Mouse (Mus musculus): ENCODE data around the gene Pde6c.
A peak's percentile ranks its signal among the peaks of the same experiment; 100 is the strongest.

Gene Pde6c

GRCm38 (mm10) chr19:38164633-38165032, 32.1 kb downstream of the Pde6c start:
- no peaks in the 10 kb centered on the region for H3K36me3 ChIP-seq (ENCODE audit: insufficient read depth, low read length)
- no peak overlapping the region for H3K4me3 ChIP-seq (replicated peaks; ENCODE audit: low read length)
- H3K4me1 ChIP-seq (replicated peaks; ENCODE audit: low read depth, low read length), result no peaks in the 10 kb centered on the region
- no peaks in the 10 kb centered on the region for H3K27me3 ChIP-seq (ENCODE audit: insufficient read depth, low read length)
- peaks cover 6% of the 10 kb centered on the region; the same call in 1 of the 2 replicates for H3K9me3 ChIP-seq (ENCODE audit: low read length)
- TF ChIP-seq NANOG (IDR thresholded peaks at IDR 0.05; ENCODE audit: borderline replicate concordance, low read length) (no peak), POU5F1 (IDR thresholded peaks at IDR 0.05; ENCODE audit: borderline replicate concordance, low read length) (no peak), CTCF (conservative IDR thresholded peaks at IDR 0.05; ENCODE audit: low read length) (no peak)

GRCm38 (mm10) chr19:38179675-38180074, 47.1 kb downstream of the Pde6c start:
- H3K27me3 ChIP-seq (ENCODE audit: insufficient read depth, low read length), result no peaks in the 10 kb centered on the region
- H3K4me3 ChIP-seq (replicated peaks; ENCODE audit: low read length), result no peak overlapping the region
- H3K4me1 ChIP-seq (replicated peaks; ENCODE audit: low read depth, low read length), result peaks cover 6% of the 10 kb centered on the region
- peaks cover 12% of the 10 kb centered on the region; the same call in 1 of the 2 replicates for H3K36me3 ChIP-seq (ENCODE audit: insufficient read depth, low read length)
- H3K9me3 ChIP-seq (ENCODE audit: low read length), result no peaks in the 10 kb centered on the region
- no peak for TF ChIP-seq NANOG (IDR thresholded peaks at IDR 0.05; ENCODE audit: borderline replicate concordance, low read length)
- no peak for TF ChIP-seq POU5F1 (IDR thresholded peaks at IDR 0.05; ENCODE audit: borderline replicate concordance, low read length)
- no peak for TF ChIP-seq CTCF (conservative IDR thresholded peaks at IDR 0.05; ENCODE audit: low read length)

- TF ChIP-seq NANOG (IDR thresholded peaks at IDR 0.05; ENCODE audit: borderline replicate concordance, low read length) (no peak), POU5F1 (IDR thresholded peaks at IDR 0.05; ENCODE audit: borderline replicate concordance, low read length) (no peak), CTCF (conservative IDR thresholded peaks at IDR 0.05; ENCODE audit: low read length) (no peak)
- no peaks in the 10 kb centered on the region for H3K27me3 ChIP-seq (ENCODE audit: insufficient read depth, low read length)
- no peaks in the 10 kb centered on the region for H3K4me1 ChIP-seq (replicated peaks; ENCODE audit: low read depth, low read length)
Measured at GRCm38 (mm10) chr19:38186631-38187344, 54.2 kb downstream of the Pde6c start.

GRCm38 (mm10) chr19:38187345-38187680, 54.7 kb downstream of the Pde6c start:
- Histone ChIP-seq H3K9me3 (ENCODE audit: low read length) (no peaks in the 10 kb centered on the region), H3K27me3 (ENCODE audit: insufficient read depth, low read length) (no peaks in the 10 kb centered on the region), H3K36me3 (ENCODE audit: insufficient read depth, low read length) (peaks cover 51% of the 10 kb centered on the region), H3K4me1 (replicated peaks; ENCODE audit: low read depth, low read length) (no peaks in the 10 kb centered on the region), H3K4me3 (replicated peaks; ENCODE audit: low read length) (no peak overlapping the region)
- TF ChIP-seq POU5F1 (IDR thresholded peaks at IDR 0.05; ENCODE audit: borderline replicate concordance, low read length) (no peak), NANOG (IDR thresholded peaks at IDR 0.05; ENCODE audit: borderline replicate concordance, low read length) (no peak), CTCF (conservative IDR thresholded peaks at IDR 0.05; ENCODE audit: low read length) (no peak)

More at GRCm38 (mm10) chr19:38186631-38187344, 54.2 kb downstream of the Pde6c start:
- no peak overlapping the region for H3K4me3 ChIP-seq (replicated peaks; ENCODE audit: low read length)
- peaks cover 47% of the 10 kb centered on the region for H3K36me3 ChIP-seq (ENCODE audit: insufficient read depth, low read length)
- no peaks in the 10 kb centered on the region for H3K9me3 ChIP-seq (ENCODE audit: low read length)

GRCm38 (mm10) chr19:38190606-38191005, 58.0 kb downstream of the Pde6c start:
- Histone ChIP-seq H3K4me3 (replicated peaks; ENCODE audit: low read length) (no peak overlapping the region), H3K27me3 (ENCODE audit: insufficient read depth, low read length) (no peaks in the 10 kb centered on the region)
- TF ChIP-seq NANOG (IDR thresholded peaks at IDR 0.05; ENCODE audit: borderline replicate concordance, low read length) (no peak), POU5F1 (IDR thresholded peaks at IDR 0.05; ENCODE audit: borderline replicate concordance, low read length) (no peak)

GRCm38 (mm10) chr19:38191446-38191845, 58.9 kb downstream of the Pde6c start:
- no peaks in the 10 kb centered on the region for H3K27me3 ChIP-seq (ENCODE audit: insufficient read depth, low read length)
- H3K36me3 ChIP-seq (ENCODE audit: insufficient read depth, low read length), result peaks cover 55% of the 10 kb centered on the region
- H3K4me3 ChIP-seq (replicated peaks; ENCODE audit: low read length), result no peak overlapping the region
- peaks cover 5% of the 10 kb centered on the region; the same call in 1 of the 2 replicates for H3K9me3 ChIP-seq (ENCODE audit: low read length)
- H3K4me1 ChIP-seq (replicated peaks; ENCODE audit: low read depth, low read length), result no peaks in the 10 kb centered on the region
- TF ChIP-seq CTCF (conservative IDR thresholded peaks at IDR 0.05; ENCODE audit: low read length) (no peak), POU5F1 (IDR thresholded peaks at IDR 0.05; ENCODE audit: borderline replicate concordance, low read length) (no peak), NANOG (IDR thresholded peaks at IDR 0.05; ENCODE audit: borderline replicate concordance, low read length) (no peak)

More at GRCm38 (mm10) chr19:38190606-38191005, 58.0 kb downstream of the Pde6c start:
- H3K9me3 ChIP-seq (ENCODE audit: low read length), result peaks cover 5% of the 10 kb centered on the region; the same call in 1 of the 2 replicates
- H3K4me1 ChIP-seq (replicated peaks; ENCODE audit: low read depth, low read length), result no peaks in the 10 kb centered on the region
- peaks cover 56% of the 10 kb centered on the region for H3K36me3 ChIP-seq (ENCODE audit: insufficient read depth, low read length)

GRCm38 (mm10) chr19:38195245-38195644, 62.7 kb downstream of the Pde6c start:
- TF ChIP-seq CTCF (conservative IDR thresholded peaks at IDR 0.05; ENCODE audit: low read length), result no peak
- TF ChIP-seq POU5F1 (IDR thresholded peaks at IDR 0.05; ENCODE audit: borderline replicate concordance, low read length), result no peak
- no peak for TF ChIP-seq NANOG (IDR thresholded peaks at IDR 0.05; ENCODE audit: borderline replicate concordance, low read length)
- H3K4me1 ChIP-seq (replicated peaks; ENCODE audit: low read depth, low read length), result no peaks in the 10 kb centered on the region
- peaks cover 49% of the 10 kb centered on the region for H3K36me3 ChIP-seq (ENCODE audit: insufficient read depth, low read length)
- H3K9me3 ChIP-seq (ENCODE audit: low read length), result peaks cover 5% of the 10 kb centered on the region; the same call in 1 of the 2 replicates
- no peaks in the 10 kb centered on the region for H3K27me3 ChIP-seq (ENCODE audit: insufficient read depth, low read length)
- H3K4me3 ChIP-seq (replicated peaks; ENCODE audit: low read length), result no peak overlapping the region

- H3K36me3 ChIP-seq (ENCODE audit: insufficient read depth, low read length), result peaks cover 50% of the 10 kb centered on the region
- no peaks in the 10 kb centered on the region for H3K27me3 ChIP-seq (ENCODE audit: insufficient read depth, low read length)
- TF ChIP-seq CTCF (conservative IDR thresholded peaks at IDR 0.05; ENCODE audit: low read length) (peak; percentile 4; the same call in 1 of the 2 replicates), POU5F1 (IDR thresholded peaks at IDR 0.05; ENCODE audit: borderline replicate concordance, low read length) (no peak)
Measured at GRCm38 (mm10) chr19:38198731-38199130, 66.2 kb downstream of the Pde6c start.

More at GRCm38 (mm10) chr19:38198731-38199130, 66.2 kb downstream of the Pde6c start:
- Histone ChIP-seq H3K4me3 (replicated peaks; ENCODE audit: low read length) (no peak overlapping the region), H3K4me1 (replicated peaks; ENCODE audit: low read depth, low read length) (no peaks in the 10 kb centered on the region), H3K9me3 (ENCODE audit: low read length) (peaks cover 5% of the 10 kb centered on the region; the same call in 1 of the 2 replicates)

Measured in E14TG2a.4 (cell line).